Mouse (Mus musculus): ENCODE results near the gene Bad.

DNA sequence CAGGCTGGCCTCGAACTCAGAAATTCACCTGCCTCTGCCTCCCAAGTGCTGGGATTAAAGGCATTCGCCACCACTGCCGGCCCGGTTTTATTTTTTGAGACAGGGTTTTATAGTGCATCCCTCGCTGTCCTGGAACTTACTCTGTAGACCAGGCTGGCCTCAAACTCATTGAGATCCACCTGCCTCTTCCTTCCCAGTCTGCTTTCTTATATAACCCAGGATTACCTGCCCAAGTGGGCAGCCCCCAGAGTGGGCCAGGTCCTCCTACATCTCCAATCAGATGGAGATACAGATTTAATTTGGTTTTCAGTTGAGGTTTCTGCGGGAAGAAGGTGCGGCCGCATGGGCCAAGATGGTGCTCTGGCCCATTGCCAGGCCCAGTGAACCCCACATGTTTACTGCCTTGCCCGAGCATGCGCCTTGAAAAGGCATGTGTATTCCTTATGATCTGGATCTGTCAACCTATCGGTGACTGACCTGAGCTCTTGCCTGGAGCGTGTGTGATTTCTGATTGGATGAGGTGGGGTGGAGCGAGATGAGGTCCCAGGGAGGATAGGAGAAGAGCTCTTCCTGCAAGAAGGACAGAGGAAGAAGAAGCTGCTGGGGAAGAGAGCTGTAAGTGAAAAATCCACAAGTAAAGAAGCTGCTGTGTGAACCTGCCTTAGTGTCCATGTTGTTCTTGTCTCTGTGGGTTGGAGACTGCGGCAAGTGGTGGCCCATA, 47.8 kb upstream of the Bad start:
- TF ChIP-seq CTCF (IDR thresholded peaks at IDR 0.05; ENCODE audit: extremely low read depth, insufficient read depth, low read length), result no peak
- TF ChIP-seq POLR2A (IDR thresholded peaks at IDR 0.05; ENCODE audit: extremely low read depth, insufficient read depth, low read length), result no peak
